Mouse (Mus musculus): Measurements from ENCODE around the gene Clk4. TPM values are rescaled to one million over a fixed set of nuclear protein-coding genes. Genes with fewer than 3 reads are reported as not detected.

Gene Clk4
- total RNA-seq, 1 experiment, result 62.5 TPM

- Histone ChIP-seq H3K9me3 (ENCODE audit: control insufficient read depth, insufficient read depth, low read depth, low read length) (no peaks in the 10 kb centered on the region), H3K36me3 (ENCODE audit: control insufficient read depth, insufficient read depth, low read length, poor library complexity, severe bottlenecking) (0 out of 2 replicates have a peak, but pooled peaks cover 2% of the 10 kb centered on the region), H3K9ac (ENCODE audit: insufficient read depth, low read depth, low read length, poor library complexity, severe bottlenecking) (no peak overlapping the region), H3K4me3 (ENCODE audit: insufficient read depth in 1 of 2, low read depth in 1 of 2, low read length in 2 of 2, poor library complexity in 1 of 2, severe bottlenecking in 1 of 2) (no peak overlapping the region), H3K27ac (ENCODE audit: insufficient read depth, low read depth, low read length, poor library complexity, severe bottlenecking) (no peak overlapping the region), H3K4me1 (ENCODE audit: control insufficient read depth in 2 of 2, insufficient read depth in 2 of 2, low read length in 2 of 2, poor library complexity in 1 of 2) (no peaks in the 10 kb centered on the region)
- no peak for TF ChIP-seq ZNF384 (IDR thresholded peaks at IDR 0.05; ENCODE audit: low read depth, low read length)
- no peak for TF ChIP-seq ZC3H11A (IDR thresholded peaks at IDR 0.05; ENCODE audit: borderline replicate concordance, low read depth, low read length)
- TF ChIP-seq CHD2 (IDR thresholded peaks at IDR 0.05; ENCODE audit: low read depth, low read length), result no peak
- TF ChIP-seq MAFK (IDR thresholded peaks at IDR 0.05; ENCODE audit: insufficient read depth, low read depth, low read length), result no peak
- no peak for TF ChIP-seq HCFC1 (IDR thresholded peaks at IDR 0.05; ENCODE audit: borderline replicate concordance, insufficient read depth, low read length)
- no peak for DNase-seq (ENCODE audit: low read depth, low spot score)
- in situ Hi-C loops (cut with MboI; ENCODE audit: low sequenced_read_pairs in 2 of 2, unreplicated experiment in 2 of 2), result no loop called here
These were observed 34.4 kb upstream of the Clk4 start for GRCm38 (mm10) chr11:51227104-51227503.

GRCm38 (mm10) chr11:51234626-51235025, 26.9 kb upstream of the Clk4 start:
- TF ChIP-seq HCFC1 (IDR thresholded peaks at IDR 0.05; ENCODE audit: borderline replicate concordance, insufficient read depth, low read length) (no peak), CHD2 (IDR thresholded peaks at IDR 0.05; ENCODE audit: low read depth, low read length) (no peak), ZNF384 (IDR thresholded peaks at IDR 0.05; ENCODE audit: low read depth, low read length) (no peak), ZC3H11A (IDR thresholded peaks at IDR 0.05; ENCODE audit: borderline replicate concordance, low read depth, low read length) (no peak), MAFK (IDR thresholded peaks at IDR 0.05; ENCODE audit: insufficient read depth, low read depth, low read length) (no peak)
- no peak overlapping the region for H3K27ac ChIP-seq (ENCODE audit: insufficient read depth, low read depth, low read length, poor library complexity, severe bottlenecking)
- no peaks in the 10 kb centered on the region for H3K4me1 ChIP-seq (ENCODE audit: control insufficient read depth in 2 of 2, insufficient read depth in 2 of 2, low read length in 2 of 2, poor library complexity in 1 of 2)
- no peaks in the 10 kb centered on the region for H3K9me3 ChIP-seq (ENCODE audit: control insufficient read depth, insufficient read depth, low read depth, low read length)
- peaks cover 9% of the 10 kb centered on the region; the same call in 1 of the 2 replicates for H3K36me3 ChIP-seq (ENCODE audit: control insufficient read depth, insufficient read depth, low read length, poor library complexity, severe bottlenecking)
- no peak overlapping the region for H3K4me3 ChIP-seq (ENCODE audit: insufficient read depth in 1 of 2, low read depth in 1 of 2, low read length in 2 of 2, poor library complexity in 1 of 2, severe bottlenecking in 1 of 2)
- in situ Hi-C loops (cut with MboI; ENCODE audit: low sequenced_read_pairs in 2 of 2, unreplicated experiment in 2 of 2), result no loop called here
- no peak overlapping the region for H3K9ac ChIP-seq (ENCODE audit: insufficient read depth, low read depth, low read length, poor library complexity, severe bottlenecking)
- DNase-seq (ENCODE audit: low read depth, low spot score), result no peak

GRCm38 (mm10) chr11:51242897-51243296, 18.6 kb upstream of the Clk4 start:
- no peaks in the 10 kb centered on the region for H3K36me3 ChIP-seq (ENCODE audit: control insufficient read depth, insufficient read depth, low read length, poor library complexity, severe bottlenecking)
- H3K9ac ChIP-seq (ENCODE audit: insufficient read depth, low read depth, low read length, poor library complexity, severe bottlenecking), result no peak overlapping the region
- in situ Hi-C loops (cut with MboI; ENCODE audit: low sequenced_read_pairs in 2 of 2, unreplicated experiment in 2 of 2), result no loop called here
- no peak overlapping the region for H3K4me3 ChIP-seq (ENCODE audit: insufficient read depth in 1 of 2, low read depth in 1 of 2, low read length in 2 of 2, poor library complexity in 1 of 2, severe bottlenecking in 1 of 2)
- DNase-seq (ENCODE audit: low read depth, low spot score), result no peak
- H3K27ac ChIP-seq (ENCODE audit: insufficient read depth, low read depth, low read length, poor library complexity, severe bottlenecking), result no peak overlapping the region
- H3K4me1 ChIP-seq (ENCODE audit: control insufficient read depth in 2 of 2, insufficient read depth in 2 of 2, low read length in 2 of 2, poor library complexity in 1 of 2), result no peaks in the 10 kb centered on the region
- no peak for TF ChIP-seq HCFC1 (IDR thresholded peaks at IDR 0.05; ENCODE audit: borderline replicate concordance, insufficient read depth, low read length)
- no peak for TF ChIP-seq CHD2 (IDR thresholded peaks at IDR 0.05; ENCODE audit: low read depth, low read length)
- no peak for TF ChIP-seq ZC3H11A (IDR thresholded peaks at IDR 0.05; ENCODE audit: borderline replicate concordance, low read depth, low read length)
- TF ChIP-seq ZNF384 (IDR thresholded peaks at IDR 0.05; ENCODE audit: low read depth, low read length), result no peak
- TF ChIP-seq MAFK (IDR thresholded peaks at IDR 0.05; ENCODE audit: insufficient read depth, low read depth, low read length), result no peak
- H3K9me3 ChIP-seq (ENCODE audit: control insufficient read depth, insufficient read depth, low read depth, low read length), result no peaks in the 10 kb centered on the region

GRCm38 (mm10) chr11:51257006-51257405, 4.5 kb upstream of the Clk4 start:
- Histone ChIP-seq H3K4me1 (ENCODE audit: control insufficient read depth in 2 of 2, insufficient read depth in 2 of 2, low read length in 2 of 2, poor library complexity in 1 of 2) (no peaks in the 10 kb centered on the region), H3K36me3 (ENCODE audit: control insufficient read depth, insufficient read depth, low read length, poor library complexity, severe bottlenecking) (no peaks in the 10 kb centered on the region), H3K9me3 (ENCODE audit: control insufficient read depth, insufficient read depth, low read depth, low read length) (no peaks in the 10 kb centered on the region), H3K9ac (ENCODE audit: insufficient read depth, low read depth, low read length, poor library complexity, severe bottlenecking) (no peak overlapping the region), H3K27ac (ENCODE audit: insufficient read depth, low read depth, low read length, poor library complexity, severe bottlenecking) (no peak overlapping the region), H3K4me3 (ENCODE audit: insufficient read depth in 1 of 2, low read depth in 1 of 2, low read length in 2 of 2, poor library complexity in 1 of 2, severe bottlenecking in 1 of 2) (no peak overlapping the region)
- in situ Hi-C loops (cut with MboI; ENCODE audit: low sequenced_read_pairs in 2 of 2, unreplicated experiment in 2 of 2), result no loop called here
- TF ChIP-seq CHD2 (IDR thresholded peaks at IDR 0.05; ENCODE audit: low read depth, low read length), result no peak
- no peak for TF ChIP-seq MAFK (IDR thresholded peaks at IDR 0.05; ENCODE audit: insufficient read depth, low read depth, low read length)
- TF ChIP-seq HCFC1 (IDR thresholded peaks at IDR 0.05; ENCODE audit: borderline replicate concordance, insufficient read depth, low read length), result no peak
- TF ChIP-seq ZNF384 (IDR thresholded peaks at IDR 0.05; ENCODE audit: low read depth, low read length), result no peak
- no peak for TF ChIP-seq ZC3H11A (IDR thresholded peaks at IDR 0.05; ENCODE audit: borderline replicate concordance, low read depth, low read length)
- DNase-seq (ENCODE audit: low read depth, low spot score), result no peak

All from ES-E14 (cell line).